Mouse (Mus musculus) stomach, postnatal 0 days (tissue): ENCODE measurements at regions not wholly inside any gene's neighbourhood (a gene's known extent, or its start where the extent isn't known, plus 50 kb on each side); places are given as distances from the start of the nearest gene placed in this dataset.

ENCODE experiments used
- CTCF ChIP-seq: IDR thresholded peaks from 2 replicates; pipeline ENCODE4 v1.5.1; 2016; ENCODE audit warnings: antibody characterized with exemption, low read depth, mild to moderate bottlenecking, moderate library complexity
- EP300 ChIP-seq: optimal IDR thresholded peaks from 2 replicates; pipeline ENCODE3; 2016; ENCODE audit warnings: antibody characterized with exemption

GRCm38 (mm10) chr4:87653440-87654165 lies 379.6 kb downstream of the Mllt3 start:
- no peak for TF ChIP-seq CTCF
- TF ChIP-seq EP300, result no peak
